Mouse (Mus musculus): Measurements from ENCODE around the gene Alkbh3. TPM values are rescaled to one million over a fixed set of nuclear protein-coding genes. Genes with fewer than 3 reads are reported as not detected.

Gene Alkbh3
- polyA plus RNA-seq, 1 experiment, result 22.5 TPM

- H3K27ac ChIP-seq (ENCODE audit: control insufficient read depth, insufficient read depth, low read depth, low read length, poor library complexity), result no peak overlapping the region; the same call in 1 of the 2 replicates
- TF ChIP-seq CTCF (IDR thresholded peaks at IDR 0.05; ENCODE audit: control insufficient read depth, insufficient read depth, low read length) (no peak), POLR2A (IDR thresholded peaks at IDR 0.05; ENCODE audit: borderline replicate concordance, control insufficient read depth, low read depth, low read length) (no peak)
- no peaks in the 10 kb centered on the region for H3K4me1 ChIP-seq (ENCODE audit: control insufficient read depth, insufficient read depth, low read length)
- H3K4me3 ChIP-seq (replicated peaks; ENCODE audit: control insufficient read depth, low read depth, low read length), result no peak overlapping the region
- 2% methylated on average over 32 of the region's 32 CpGs for WGBS
Observed at GRCm38 (mm10) chr2:93954781-93955578, 55.6 kb downstream of the Alkbh3 start.

GRCm38 (mm10) chr2:93953726-93954125 lies 56.9 kb downstream of the Alkbh3 start:
- no peaks in the 10 kb centered on the region for H3K4me1 ChIP-seq (ENCODE audit: control insufficient read depth, insufficient read depth, low read length)
- no peak overlapping the region for H3K4me3 ChIP-seq (replicated peaks; ENCODE audit: control insufficient read depth, low read depth, low read length)
- no peak overlapping the region for H3K27ac ChIP-seq (ENCODE audit: control insufficient read depth, insufficient read depth, low read depth, low read length, poor library complexity)
- no peak for TF ChIP-seq POLR2A (IDR thresholded peaks at IDR 0.05; ENCODE audit: borderline replicate concordance, control insufficient read depth, low read depth, low read length)
- TF ChIP-seq CTCF (IDR thresholded peaks at IDR 0.05; ENCODE audit: control insufficient read depth, insufficient read depth, low read length), result no peak
- WGBS, result 82% methylated on average over 9 of the region's 9 CpGs

GRCm38 (mm10) chr2:93946976-93947375 lies 63.6 kb downstream of the Alkbh3 start:
- Histone ChIP-seq H3K27ac (ENCODE audit: control insufficient read depth, insufficient read depth, low read depth, low read length, poor library complexity) (no peak overlapping the region), H3K4me3 (replicated peaks; ENCODE audit: control insufficient read depth, low read depth, low read length) (no peak overlapping the region), H3K4me1 (ENCODE audit: control insufficient read depth, insufficient read depth, low read length) (no peaks in the 10 kb centered on the region)
- TF ChIP-seq POLR2A (IDR thresholded peaks at IDR 0.05; ENCODE audit: borderline replicate concordance, control insufficient read depth, low read depth, low read length), result no peak
- no peak for TF ChIP-seq CTCF (IDR thresholded peaks at IDR 0.05; ENCODE audit: control insufficient read depth, insufficient read depth, low read length)
- WGBS, result 75% methylated on average over 5 of the region's 5 CpGs

GRCm38 (mm10) chr2:93944855-93945254 lies 65.8 kb downstream of the Alkbh3 start:
- WGBS, result 87% methylated on average over 4 of the region's 4 CpGs
- Histone ChIP-seq H3K4me1 (ENCODE audit: control insufficient read depth, insufficient read depth, low read length) (no peaks in the 10 kb centered on the region; the same call in 1 of the 2 replicates), H3K4me3 (replicated peaks; ENCODE audit: control insufficient read depth, low read depth, low read length) (no peak overlapping the region), H3K27ac (ENCODE audit: control insufficient read depth, insufficient read depth, low read depth, low read length, poor library complexity) (no peak overlapping the region)
- no peak for TF ChIP-seq POLR2A (IDR thresholded peaks at IDR 0.05; ENCODE audit: borderline replicate concordance, control insufficient read depth, low read depth, low read length)
- TF ChIP-seq CTCF (IDR thresholded peaks at IDR 0.05; ENCODE audit: control insufficient read depth, insufficient read depth, low read length), result no peak

- Histone ChIP-seq H3K4me3 (replicated peaks; ENCODE audit: control insufficient read depth, low read depth, low read length) (no peak overlapping the region), H3K27ac (ENCODE audit: control insufficient read depth, insufficient read depth, low read depth, low read length, poor library complexity) (no peak overlapping the region), H3K4me1 (ENCODE audit: control insufficient read depth, insufficient read depth, low read length) (no peaks in the 10 kb centered on the region; the same call in 1 of the 2 replicates)
- 83% methylated on average over 2 of the region's 2 CpGs for WGBS
- TF ChIP-seq POLR2A (IDR thresholded peaks at IDR 0.05; ENCODE audit: borderline replicate concordance, control insufficient read depth, low read depth, low read length) (no peak), CTCF (IDR thresholded peaks at IDR 0.05; ENCODE audit: control insufficient read depth, insufficient read depth, low read length) (no peak)
Observed at GRCm38 (mm10) chr2:93944099-93944498, 66.5 kb downstream of the Alkbh3 start.

- TF ChIP-seq POLR2A (IDR thresholded peaks at IDR 0.05; ENCODE audit: borderline replicate concordance, control insufficient read depth, low read depth, low read length), result no peak
- TF ChIP-seq CTCF (IDR thresholded peaks at IDR 0.05; ENCODE audit: control insufficient read depth, insufficient read depth, low read length), result no peak
- H3K4me3 ChIP-seq (replicated peaks; ENCODE audit: control insufficient read depth, low read depth, low read length), result no peak overlapping the region
- H3K4me1 ChIP-seq (ENCODE audit: control insufficient read depth, insufficient read depth, low read length), result no peaks in the 10 kb centered on the region; the same call in 1 of the 2 replicates
- WGBS, result 7% methylated on average over 11 of the region's 11 CpGs
- H3K27ac ChIP-seq (ENCODE audit: control insufficient read depth, insufficient read depth, low read depth, low read length, poor library complexity), result no peak overlapping the region
Observed at GRCm38 (mm10) chr2:93941670-93942069, 68.9 kb downstream of the Alkbh3 start.

- no peak overlapping the region for H3K27ac ChIP-seq (ENCODE audit: control insufficient read depth, insufficient read depth, low read depth, low read length, poor library complexity)
- TF ChIP-seq CTCF (IDR thresholded peaks at IDR 0.05; ENCODE audit: control insufficient read depth, insufficient read depth, low read length), result no peak
- no peak for TF ChIP-seq POLR2A (IDR thresholded peaks at IDR 0.05; ENCODE audit: borderline replicate concordance, control insufficient read depth, low read depth, low read length)
- H3K4me1 ChIP-seq (ENCODE audit: control insufficient read depth, insufficient read depth, low read length), result no peaks in the 10 kb centered on the region; the same call in 1 of the 2 replicates
- H3K4me3 ChIP-seq (replicated peaks; ENCODE audit: control insufficient read depth, low read depth, low read length), result no peak overlapping the region
- 7% methylated on average over 9 of the region's 9 CpGs for WGBS
Observed at GRCm38 (mm10) chr2:93938534-93938933, 72.1 kb downstream of the Alkbh3 start.

Other genes with a start within 250 kb of the Alkbh3 start
- 6.5 and 10.8 TPM in 2 replicates for gene Ext2, start 188.2 kb downstream of the Alkbh3 start, polyA plus RNA-seq (2011; ENCODE audit: insufficient read depth, insufficient read length, low replicate concordance, missing spikeins)
- gene Accs, start 160.9 kb downstream of the Alkbh3 start, polyA plus RNA-seq (2011; ENCODE audit: insufficient read depth, insufficient read length, low replicate concordance, missing spikeins), result 5.9 and 6.3 TPM in 2 replicates
- 3.2 TPM in 1 of 2 replicates, not detected in the other for gene Accsl, start 141.7 kb downstream of the Alkbh3 start, polyA plus RNA-seq (2011; ENCODE audit: insufficient read depth, insufficient read length, low replicate concordance, missing spikeins)
- 1.6 TPM in 1 of 2 replicates, not detected in the other for gene Gm13889, start 53.6 kb downstream of the Alkbh3 start, polyA plus RNA-seq (2011; ENCODE audit: insufficient read depth, insufficient read length, low replicate concordance, missing spikeins)
- gene Gm27027, start 14.5 kb downstream of the Alkbh3 start, polyA plus RNA-seq (2011; ENCODE audit: insufficient read depth, insufficient read length, low replicate concordance, missing spikeins), result not detected in 2 replicates
- 6.1 and 27.0 TPM in 2 replicates for gene Hsd17b12, start 147.2 kb upstream of the Alkbh3 start, polyA plus RNA-seq (2011; ENCODE audit: insufficient read depth, insufficient read length, low replicate concordance, missing spikeins)

Data from bone marrow, adult 2 months (tissue).